Mouse (Mus musculus) lung, adult 2 months (tissue): ENCODE results near the gene Ppfibp1. TPM values are rescaled to one million over a fixed set of nuclear protein-coding genes. Genes with fewer than 3 reads are reported as not detected.

ENCODE experiments used
- DNase-seq: peaks from one replicate; pipeline ENCODE4 v3.0.0; 2022
- H3K4me1 ChIP-seq: fragments of 200-500 bp; 2 replicates; pipeline ENCODE4 v1.6.1; 2011; ENCODE audit warnings: low read length; ENCODE audit not compliant: control insufficient read depth, insufficient read depth
- H3K4me3 ChIP-seq: fragments of 200-500 bp; replicated peaks from 2 replicates; pipeline ENCODE3; 2011; ENCODE audit warnings: low read depth, mild to moderate bottlenecking, control low read depth, low read length; ENCODE audit errors: extremely low read depth
- CTCF ChIP-seq: fragments of 200-500 bp; IDR thresholded peaks from 2 replicates; pipeline ENCODE4 v1.5.1; 2011; ENCODE audit warnings: mild to moderate bottlenecking, low read length, control low read depth; ENCODE audit not compliant: insufficient read depth
- POLR2A ChIP-seq: fragments of 200-500 bp; IDR thresholded peaks from 2 replicates; pipeline ENCODE4 v1.6.1; 2011; ENCODE audit warnings: low read depth, mild to moderate bottlenecking, control low read depth, low read length, borderline replicate concordance; ENCODE audit errors: extremely low read depth
- WGBS: fragments of 180-500 bp; shearing (Covaris S2); methylation state at CpG from one replicate; pipeline ENCODE4 v1.1.7; 2018; 5-methylcytosine and 5-hydroxymethylcytosine counted together
- polyA plus RNA-seq: library from polyadenylated mRNA; depleted of rRNA; stranded (reverse); fragments of >200 nt; gene quantifications from 2 replicates; pipeline ENCODE4 v1.2.3, GENCODE M21; 2012

The Ppfibp1 gene
- polyA plus RNA-seq, 1 experiment, result 35.1 TPM

DNA sequence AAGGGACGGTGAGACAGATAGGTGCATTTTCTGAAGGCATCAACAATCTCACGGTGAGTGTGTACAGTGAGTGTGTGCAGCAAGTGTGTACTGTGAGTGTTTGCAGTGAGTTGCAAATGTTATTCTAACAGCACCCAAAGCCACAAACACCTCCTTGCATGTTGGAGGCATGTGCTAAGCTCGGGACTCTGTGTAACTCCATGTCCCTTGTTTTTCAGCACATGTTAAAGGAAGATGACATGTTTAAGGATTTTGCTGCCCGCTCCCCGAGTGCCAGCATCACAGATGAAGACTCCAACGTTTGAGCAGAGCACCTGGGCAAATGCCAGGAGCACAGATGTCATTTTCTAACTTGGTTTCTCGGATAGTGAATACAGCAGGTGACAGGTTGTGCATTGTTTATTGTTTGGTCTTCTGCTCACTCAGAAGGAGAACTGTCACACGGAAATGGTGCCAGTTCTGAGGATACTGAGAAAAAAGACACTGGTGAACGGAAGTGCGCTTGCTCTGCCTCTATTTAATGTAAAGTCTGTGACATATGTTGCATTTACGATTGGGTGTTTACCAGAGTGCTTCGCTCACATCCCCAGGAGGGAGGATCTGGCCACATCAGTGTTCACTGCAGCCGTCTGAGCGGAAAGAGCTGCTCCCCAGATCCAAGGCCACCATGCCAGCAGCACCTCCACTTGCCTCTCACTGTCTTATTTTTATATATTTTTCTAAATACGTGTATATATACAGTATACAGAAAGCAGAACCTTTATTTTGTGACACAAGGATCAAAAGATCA lies 142.0 kb downstream of the Ppfibp1 start:
- no peaks in the 10 kb centered on the region for H3K4me1 ChIP-seq
- 87% methylated on average over 15 of the region's 15 CpGs for WGBS
- no peak for DNase-seq
- TF ChIP-seq POLR2A (no peak), CTCF (no peak)
- H3K4me3 ChIP-seq, result no peak overlapping the region

DNA sequence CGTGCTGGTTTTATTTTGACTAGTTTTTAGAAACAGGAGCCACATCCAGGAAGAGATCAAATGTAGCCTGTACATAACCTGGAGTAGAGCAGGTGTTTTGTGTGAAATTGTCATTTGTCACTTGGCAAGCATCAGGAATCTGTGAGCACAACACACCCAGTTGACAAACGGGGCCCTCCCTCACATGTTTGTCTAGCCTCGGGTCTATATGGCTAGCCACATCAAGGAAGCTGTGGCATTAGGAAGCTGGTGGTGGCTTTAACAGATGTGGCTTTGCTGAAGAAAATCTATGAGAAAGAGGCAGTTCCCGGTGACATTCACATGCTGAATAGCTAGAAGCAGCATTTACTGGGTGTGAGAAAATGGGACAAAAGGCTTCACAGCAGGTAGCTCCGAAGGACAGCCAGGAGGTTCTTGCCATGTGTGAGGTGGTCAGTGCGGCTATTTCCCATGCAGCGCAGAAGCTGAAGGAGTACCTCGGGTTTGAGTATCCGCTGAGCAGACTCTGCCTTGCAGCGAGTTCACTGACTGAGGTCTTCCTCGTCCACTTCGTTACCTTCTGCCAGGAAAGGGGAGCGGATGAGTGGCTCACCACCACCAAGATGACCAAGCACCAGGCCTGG lies 144.1 kb downstream of the Ppfibp1 start, which contains the start of gene Rep15:
Gene Rep15 (plus strand): TSS at position 282 of the 623 bp plus-strand sequence.
- Histone ChIP-seq H3K4me1 (no peaks in the 10 kb centered on the region), H3K4me3 (no peak within 1 kb of the TSS)
- DNase-seq, result no peak
- TF ChIP-seq POLR2A (no peak), CTCF (no peak)
- WGBS, result 69% methylated on average over 13 of the region's 13 CpGs

DNA sequence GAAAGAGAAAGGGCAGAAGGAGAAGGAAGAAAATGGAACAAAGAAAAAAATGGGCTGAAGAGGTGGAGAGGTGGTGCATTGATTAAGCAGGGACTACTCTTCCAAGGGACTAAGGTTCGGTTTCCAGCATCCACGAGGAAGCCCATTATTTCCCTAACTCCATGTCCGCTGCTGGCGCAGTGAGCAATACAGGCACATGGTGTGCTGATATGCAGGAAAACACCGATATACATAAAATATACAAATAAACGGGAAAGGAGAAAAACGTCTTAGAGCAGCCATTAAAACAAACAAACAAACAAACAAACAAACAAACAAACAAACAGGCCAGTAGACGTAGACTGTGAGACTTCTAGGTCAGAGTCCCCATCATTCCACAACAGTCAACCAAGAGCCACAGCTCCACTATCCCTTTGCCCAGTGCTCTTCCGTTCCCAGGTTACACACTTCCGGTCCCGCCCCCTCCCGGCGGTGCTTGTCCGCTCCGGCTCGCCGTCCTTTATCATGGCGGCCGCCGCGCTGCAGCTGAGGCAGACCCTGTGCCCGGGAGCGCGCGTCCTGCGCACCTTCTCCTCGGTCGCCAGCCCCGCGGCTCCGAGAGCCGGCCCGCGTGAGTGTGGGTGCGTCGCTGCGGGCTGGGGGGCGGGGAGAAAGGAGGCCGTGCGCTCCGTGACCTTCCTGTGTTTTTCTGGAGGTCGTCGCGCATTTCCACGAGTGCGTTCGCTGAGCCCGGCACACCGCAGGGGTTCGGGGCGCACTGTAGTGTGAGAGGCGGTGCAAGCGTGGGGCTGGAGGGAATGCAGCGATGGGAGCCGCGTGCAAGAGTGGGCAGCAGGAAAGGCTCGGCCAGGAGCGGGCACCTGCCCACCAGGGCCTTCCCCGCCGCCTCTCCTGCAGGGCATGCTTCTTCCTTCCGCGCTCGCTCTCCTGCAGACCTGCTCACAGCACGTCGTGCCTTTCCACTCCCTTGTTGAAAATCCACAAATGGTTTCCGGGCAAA lies 154.3 kb downstream of the Ppfibp1 start, which contains the start of gene Mrps35:
Gene Mrps35 (plus strand): TSS at position 474 of the 1,000 bp plus-strand sequence.
- TF ChIP-seq POLR2A, result peak; percentile 63; the same call in 1 of the 2 replicates
- TF ChIP-seq CTCF, result no peak
- peak within 1 kb of the TSS; percentile 72 for H3K4me3 ChIP-seq
- peaks cover 8% of the 10 kb centered on the region for H3K4me1 ChIP-seq
- peak; percentile 88 for DNase-seq
- 3% methylated on average over 66 of the region's 66 CpGs for WGBS

DNA sequence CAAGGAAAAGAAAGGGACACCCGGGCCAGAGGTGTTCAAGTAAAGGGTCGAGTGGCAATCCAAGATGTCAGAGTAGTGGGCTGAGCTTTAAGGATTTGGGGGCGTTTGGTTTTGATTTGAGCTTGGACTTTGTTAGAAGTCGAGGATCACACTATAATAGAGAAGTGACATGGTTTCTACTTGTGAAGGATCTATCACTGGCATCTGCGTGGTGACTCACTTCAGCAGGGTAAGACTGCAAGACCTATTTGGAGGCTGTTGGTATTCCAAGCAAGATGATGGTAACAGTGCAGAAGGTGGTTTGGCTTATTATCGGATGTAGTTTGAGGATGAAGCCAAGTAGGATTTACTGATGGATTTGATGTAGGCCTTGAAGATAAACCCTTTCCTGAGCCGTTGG lies 155.3 kb downstream of the Ppfibp1 start:
- TF ChIP-seq CTCF (no peak), POLR2A (no peak)
- DNase-seq, result no peak
- WGBS, result 41% methylated on average over 7 of the region's 7 CpGs
- H3K4me3 ChIP-seq, result no peak overlapping the region
- H3K4me1 ChIP-seq, result peaks cover 8% of the 10 kb centered on the region

DNA sequence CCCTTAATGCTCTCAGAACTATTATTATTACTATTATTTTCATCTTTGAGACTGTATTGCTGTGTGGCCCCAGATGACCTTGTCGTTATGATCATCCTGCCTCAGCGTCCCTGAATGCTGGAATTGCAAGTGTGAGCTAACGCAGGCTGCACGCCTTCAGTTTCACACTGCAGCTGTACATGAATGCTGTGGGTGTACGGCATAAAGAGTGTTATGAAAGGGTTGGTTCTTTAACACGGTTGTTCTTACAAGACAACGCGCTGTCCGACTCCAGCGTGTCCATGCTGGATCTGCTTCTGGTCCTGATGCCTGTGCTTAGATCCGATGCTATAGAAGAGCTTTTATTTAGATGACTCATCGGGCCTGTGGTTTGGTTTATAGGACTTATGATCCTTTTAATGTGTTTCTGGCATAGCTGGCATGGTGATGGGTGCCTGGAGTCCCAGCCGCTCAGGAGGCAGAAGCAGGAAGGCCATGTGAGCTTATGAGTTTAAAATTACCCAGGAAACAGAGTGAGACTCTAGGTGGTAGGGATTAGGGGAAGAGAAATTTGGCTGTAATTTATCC lies 161.0 kb downstream of the Ppfibp1 start:
- 96% methylated on average over 13 of the region's 13 CpGs for WGBS
- Histone ChIP-seq H3K4me1 (peaks cover 4% of the 10 kb centered on the region; the same call in 1 of the 2 replicates), H3K4me3 (no peak overlapping the region)
- no peak for DNase-seq
- TF ChIP-seq CTCF (no peak), POLR2A (no peak)

DNA sequence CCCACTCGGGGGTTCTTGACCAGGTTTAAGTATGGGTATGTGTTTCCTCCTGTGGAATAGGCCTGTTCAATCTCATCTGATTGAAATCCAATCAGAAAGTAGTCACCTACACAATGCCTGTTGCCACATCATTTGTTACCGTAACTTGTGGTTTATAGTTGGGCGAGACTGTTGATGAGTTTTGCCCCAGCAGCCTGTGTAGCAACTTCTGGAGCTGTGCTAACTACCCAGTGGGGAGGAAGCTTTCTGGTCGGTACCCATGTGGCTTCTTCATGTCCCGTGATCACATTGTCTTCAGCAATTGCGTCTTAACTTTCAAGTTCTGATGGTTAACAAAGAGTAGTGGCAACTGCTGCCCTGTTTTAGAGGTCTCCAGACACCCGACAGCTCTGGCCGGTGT lies 163.4 kb downstream of the Ppfibp1 start:
- H3K4me1 ChIP-seq, result no peaks in the 10 kb centered on the region
- 91% methylated on average over 8 of the region's 8 CpGs for WGBS
- no peak for DNase-seq
- TF ChIP-seq CTCF (no peak), POLR2A (no peak)
- no peak overlapping the region for H3K4me3 ChIP-seq

DNA sequence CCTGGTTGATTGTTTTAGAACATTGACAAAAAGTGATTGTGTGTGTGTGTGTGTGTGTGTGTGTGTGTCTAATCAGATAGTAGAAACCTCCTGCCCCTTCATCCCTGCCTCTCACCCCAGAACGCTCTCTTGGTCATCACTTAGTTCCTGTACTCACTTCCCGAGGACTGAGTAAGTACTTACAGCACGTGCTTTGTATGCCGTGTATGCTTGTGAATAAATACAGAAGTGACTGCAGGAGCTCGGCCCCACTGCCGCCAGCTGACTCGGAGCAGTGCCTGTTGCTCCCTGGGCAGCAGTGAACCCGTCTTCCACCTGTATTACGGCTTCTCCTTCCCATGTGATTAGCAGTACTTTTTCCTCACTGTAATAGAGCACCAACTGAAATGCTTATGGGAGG lies 164.2 kb downstream of the Ppfibp1 start:
- 86% methylated on average over 9 of the region's 9 CpGs for WGBS
- Histone ChIP-seq H3K4me1 (no peaks in the 10 kb centered on the region), H3K4me3 (no peak overlapping the region)
- DNase-seq, result no peak
- TF ChIP-seq CTCF, result no peak
- TF ChIP-seq POLR2A, result no peak

DNA sequence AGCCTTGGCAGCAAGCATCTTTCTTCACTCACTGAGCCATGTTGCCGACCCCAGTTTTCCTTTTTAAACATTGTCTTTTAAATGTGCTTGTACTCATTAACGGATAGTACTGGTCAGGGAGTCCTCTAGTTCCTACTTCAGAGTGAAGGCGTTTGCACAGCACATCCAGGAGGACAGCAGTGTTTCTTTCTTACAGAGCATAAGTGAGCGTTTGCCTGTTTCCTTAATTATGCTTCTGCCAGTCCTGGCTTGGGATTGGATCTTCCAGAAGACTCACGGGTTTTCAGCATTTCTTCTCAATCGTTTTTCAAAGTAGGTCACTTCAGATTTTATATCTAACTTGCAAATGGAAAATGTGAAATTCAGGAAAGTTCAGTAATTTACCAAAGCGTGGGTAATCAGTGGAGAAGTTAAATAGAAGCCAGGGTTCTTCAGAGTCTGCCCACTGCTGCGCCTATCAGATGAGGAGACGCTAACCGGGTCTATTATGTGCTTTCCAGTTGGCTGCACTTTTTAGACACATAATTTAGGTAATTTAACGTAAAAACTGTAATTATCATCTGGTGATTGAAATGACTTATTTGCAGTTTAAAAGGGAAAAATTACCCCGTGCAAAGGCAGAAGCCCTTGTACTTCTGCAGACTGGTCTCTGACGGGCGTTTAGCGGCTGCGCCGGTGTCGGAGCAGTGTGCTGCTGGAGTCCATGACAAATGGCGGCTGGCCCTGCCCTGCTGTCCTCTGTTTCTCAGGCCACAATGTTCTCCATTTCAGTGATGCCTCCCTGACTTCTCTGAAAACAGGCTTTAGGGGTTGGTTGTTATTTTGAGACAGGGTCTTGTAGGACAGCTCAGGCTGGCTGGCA lies 165.7 kb downstream of the Ppfibp1 start:
- no peak for DNase-seq
- whole genome bisulfite sequencing, result 91% methylated on average over 19 of the region's 19 CpGs
- Histone ChIP-seq H3K4me1 (no peaks in the 10 kb centered on the region), H3K4me3 (no peak overlapping the region)
- TF ChIP-seq POLR2A, result no peak
- no peak for TF ChIP-seq CTCF
